Mouse (Mus musculus): ENCODE data around the gene Nfia. TPM values are rescaled to one million over a fixed set of nuclear protein-coding genes. Genes with fewer than 3 reads are reported as not detected.

Gene Nfia
- polyA plus RNA-seq, 1 experiment, result 0.02 TPM

- Histone ChIP-seq H3K4me1 (peaks cover 26% of the 10 kb centered on the region), H3K27me3 (replicated peaks) (peaks cover 58% of the 10 kb centered on the region), H3K4me3 (replicated peaks) (no peak overlapping the region), H3K9me3 (peaks cover 7% of the 10 kb centered on the region), H3K36me3 (replicated peaks; ENCODE audit: low read length) (no peaks in the 10 kb centered on the region)
- TF ChIP-seq FLI1 (IDR thresholded peaks at IDR 0.05; ENCODE audit: low read length), result no peak
- no peak for TF ChIP-seq GATA1 (IDR thresholded peaks at IDR 0.05; ENCODE audit: borderline replicate concordance, low read length)
Measured at GRCm38 (mm10) chr4:97780666-97781435, 8.3 kb downstream of the Nfia start.

- H3K27me3 ChIP-seq (replicated peaks), result peaks cover 47% of the 10 kb centered on the region
- H3K4me1 ChIP-seq, result peaks cover 15% of the 10 kb centered on the region
- H3K9me3 ChIP-seq, result peaks cover 7% of the 10 kb centered on the region
- H3K36me3 ChIP-seq (replicated peaks; ENCODE audit: low read length), result no peaks in the 10 kb centered on the region
- TF ChIP-seq GATA1 (IDR thresholded peaks at IDR 0.05; ENCODE audit: borderline replicate concordance, low read length), result no peak
- no peak for TF ChIP-seq FLI1 (IDR thresholded peaks at IDR 0.05; ENCODE audit: low read length)
- H3K4me3 ChIP-seq (replicated peaks), result no peak overlapping the region
Measured at GRCm38 (mm10) chr4:97782069-97782468, 9.5 kb downstream of the Nfia start.

GRCm38 (mm10) chr4:97782497-97782896 lies 10.0 kb downstream of the Nfia start:
- no peak overlapping the region for H3K4me3 ChIP-seq (replicated peaks)
- H3K36me3 ChIP-seq (replicated peaks; ENCODE audit: low read length), result no peaks in the 10 kb centered on the region
- peaks cover 7% of the 10 kb centered on the region for H3K9me3 ChIP-seq
- peaks cover 14% of the 10 kb centered on the region for H3K4me1 ChIP-seq
- peaks cover 49% of the 10 kb centered on the region for H3K27me3 ChIP-seq (replicated peaks)
- no peak for TF ChIP-seq GATA1 (IDR thresholded peaks at IDR 0.05; ENCODE audit: borderline replicate concordance, low read length)
- no peak for TF ChIP-seq FLI1 (IDR thresholded peaks at IDR 0.05; ENCODE audit: low read length)

GRCm38 (mm10) chr4:97783073-97783879 lies 10.7 kb downstream of the Nfia start:
- H3K4me3 ChIP-seq (replicated peaks), result no peak overlapping the region
- peaks cover 43% of the 10 kb centered on the region for H3K27me3 ChIP-seq (replicated peaks)
- peaks cover 6% of the 10 kb centered on the region for H3K4me1 ChIP-seq
- peaks cover 7% of the 10 kb centered on the region for H3K9me3 ChIP-seq
- TF ChIP-seq FLI1 (IDR thresholded peaks at IDR 0.05; ENCODE audit: low read length), result no peak
- TF ChIP-seq GATA1 (IDR thresholded peaks at IDR 0.05; ENCODE audit: borderline replicate concordance, low read length), result no peak
- no peaks in the 10 kb centered on the region for H3K36me3 ChIP-seq (replicated peaks; ENCODE audit: low read length)

- H3K36me3 ChIP-seq (replicated peaks; ENCODE audit: low read length), result no peaks in the 10 kb centered on the region
- peaks cover 7% of the 10 kb centered on the region for H3K4me1 ChIP-seq
- H3K27me3 ChIP-seq (replicated peaks), result peaks cover 33% of the 10 kb centered on the region
- H3K9me3 ChIP-seq, result peaks cover 7% of the 10 kb centered on the region
- TF ChIP-seq GATA1 (IDR thresholded peaks at IDR 0.05; ENCODE audit: borderline replicate concordance, low read length) (no peak), FLI1 (IDR thresholded peaks at IDR 0.05; ENCODE audit: low read length) (no peak)
- no peak overlapping the region for H3K4me3 ChIP-seq (replicated peaks)
Measured at GRCm38 (mm10) chr4:97784236-97784635, 11.7 kb downstream of the Nfia start.

- H3K27me3 ChIP-seq (replicated peaks), result peaks cover 24% of the 10 kb centered on the region
- peaks cover 7% of the 10 kb centered on the region for H3K4me1 ChIP-seq
- no peaks in the 10 kb centered on the region for H3K36me3 ChIP-seq (replicated peaks; ENCODE audit: low read length)
- H3K4me3 ChIP-seq (replicated peaks), result no peak overlapping the region
- H3K9me3 ChIP-seq, result peaks cover 7% of the 10 kb centered on the region
- no peak for TF ChIP-seq FLI1 (IDR thresholded peaks at IDR 0.05; ENCODE audit: low read length)
Measured at GRCm38 (mm10) chr4:97785547-97786271, 13.2 kb downstream of the Nfia start.

- TF ChIP-seq GATA1 (IDR thresholded peaks at IDR 0.05; ENCODE audit: borderline replicate concordance, low read length) (no peak), FLI1 (IDR thresholded peaks at IDR 0.05; ENCODE audit: low read length) (no peak)
- Histone ChIP-seq H3K4me1 (peaks cover 7% of the 10 kb centered on the region), H3K9me3 (peaks cover 7% of the 10 kb centered on the region)
Measured at GRCm38 (mm10) chr4:97786571-97786970, 14.0 kb downstream of the Nfia start.

GRCm38 (mm10) chr4:97787515-97787914 lies 15.0 kb downstream of the Nfia start:
- H3K4me1 ChIP-seq, result peaks cover 7% of the 10 kb centered on the region

More at GRCm38 (mm10) chr4:97786571-97786970, 14.0 kb downstream of the Nfia start:
- Histone ChIP-seq H3K4me3 (replicated peaks) (no peak overlapping the region), H3K27me3 (replicated peaks) (peaks cover 21% of the 10 kb centered on the region), H3K36me3 (replicated peaks; ENCODE audit: low read length) (no peaks in the 10 kb centered on the region)

GRCm38 (mm10) chr4:97788537-97788936 lies 16.0 kb downstream of the Nfia start:
- Histone ChIP-seq H3K4me1 (peaks cover 7% of the 10 kb centered on the region), H3K36me3 (replicated peaks; ENCODE audit: low read length) (no peaks in the 10 kb centered on the region), H3K9me3 (no peaks in the 10 kb centered on the region), H3K4me3 (replicated peaks) (no peak overlapping the region), H3K27me3 (replicated peaks) (peaks cover 19% of the 10 kb centered on the region)
- TF ChIP-seq FLI1 (IDR thresholded peaks at IDR 0.05; ENCODE audit: low read length) (no peak), GATA1 (IDR thresholded peaks at IDR 0.05; ENCODE audit: borderline replicate concordance, low read length) (no peak)

More at GRCm38 (mm10) chr4:97787515-97787914, 15.0 kb downstream of the Nfia start:
- peaks cover 22% of the 10 kb centered on the region for H3K27me3 ChIP-seq (replicated peaks)
- no peaks in the 10 kb centered on the region for H3K36me3 ChIP-seq (replicated peaks; ENCODE audit: low read length)
- no peak for TF ChIP-seq FLI1 (IDR thresholded peaks at IDR 0.05; ENCODE audit: low read length)
- TF ChIP-seq GATA1 (IDR thresholded peaks at IDR 0.05; ENCODE audit: borderline replicate concordance, low read length), result no peak
- H3K9me3 ChIP-seq, result peaks cover 7% of the 10 kb centered on the region
- no peak overlapping the region for H3K4me3 ChIP-seq (replicated peaks)
